ENCODE assay signal across 26 mouse cellular contexts in the genomic region with DNA sequence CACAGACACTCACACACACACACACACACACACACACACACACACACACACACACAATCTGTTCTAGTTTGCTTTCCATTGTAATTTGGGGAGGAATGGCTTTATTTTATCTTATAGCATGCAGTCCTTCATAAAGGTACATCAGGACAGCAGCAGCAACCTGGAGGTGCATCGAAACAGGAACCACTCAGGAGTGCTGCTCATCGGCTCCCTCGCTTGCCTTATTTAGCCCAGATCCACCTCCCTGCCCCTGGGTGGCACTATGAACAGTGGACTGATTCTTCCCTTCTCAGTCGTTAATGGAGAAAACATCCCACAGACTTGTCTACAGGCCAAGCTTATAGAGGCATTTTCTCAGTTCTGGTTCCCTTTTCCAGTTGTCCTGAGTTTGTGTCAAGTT.
DNase-seq lines count a peak whose midpoint lies in the region; ATAC-seq and TF ChIP-seq lines count a peak whose summit lies in the region.
"Had no signal": no experiment of that assay in that cellular context is flagged by ENCODE, and none has a peak within 500 bp of the region (broad histone marks: within the 10 kb centered on the region; RNA-seq: fewer than 3 reads in every experiment).

No protein-coding gene starts in this region.

- ATAC-seq in megakaryocyte, adult 5-6 weeks (ENCODE audit: poor library complexity, severe bottlenecking): peak; percentile 28; the same call in 1 of the 2 replicates
- no peak for ATAC-seq in forebrain, embryonic 12.5 days (ENCODE audit: low FRiP score)
- ATAC-seq in cerebellum, adult (ENCODE audit: insufficient number of reproducible peaks, low FRiP score, low TSS enrichment): no peak
- ATAC-seq: forebrain, embryonic 13.5 days; forebrain, embryonic 16.5 days; intestine, postnatal 0 days; Patski had no signal

- no peaks in the 10 kb centered on the region for H3K9me3 ChIP-seq in forebrain, embryonic 12.5 days
- H3K9me3 ChIP-seq: embryonic facial prominence, embryonic 10.5 days; embryonic facial prominence, embryonic 13.5 days; forebrain, embryonic 13.5 days; heart, embryonic 10.5 days; heart, embryonic 13.5 days; hindbrain, embryonic 12.5 days; hindbrain, embryonic 15.5 days had no signal

- intact Hi-C loops in heart, adult 2 months (cut with DNase I): no loop called here

- H3K9ac ChIP-seq in heart, adult 2 months (ENCODE audit: low read depth, low read length): no peak overlapping the region
- no peak overlapping the region for H3K9ac ChIP-seq in forebrain, embryonic 12.5 days
- H3K9ac ChIP-seq: embryonic facial prominence, embryonic 13.5 days; forebrain, embryonic 13.5 days; heart, embryonic 13.5 days; hindbrain, embryonic 12.5 days; hindbrain, embryonic 15.5 days had no signal

- 0 out of 2 replicates have a peak, but pooled peaks have one; percentile 3 for TF ChIP-seq CTCF in heart, adult 2 months (IDR thresholded peaks at IDR 0.05)

- H3K27ac ChIP-seq in heart, adult 2 months: no peak overlapping the region
- no peak overlapping the region for H3K27ac ChIP-seq in forebrain, embryonic 12.5 days
- H3K27ac ChIP-seq: embryonic facial prominence, embryonic 10.5 days; embryonic facial prominence, embryonic 13.5 days; forebrain, embryonic 13.5 days; heart, embryonic 10.5 days; heart, embryonic 13.5 days; hindbrain, embryonic 12.5 days; hindbrain, embryonic 15.5 days had no signal

- no peak overlapping the region for H3K4me3 ChIP-seq in heart, adult 2 months
- H3K4me3 ChIP-seq in forebrain, embryonic 12.5 days (replicated peaks): no peak overlapping the region
- H3K4me3 ChIP-seq: embryonic facial prominence, embryonic 10.5 days; embryonic facial prominence, embryonic 13.5 days; erythroblast, embryonic 14.5 days; forebrain, embryonic 13.5 days; heart, embryonic 10.5 days; heart, embryonic 13.5 days; hindbrain, embryonic 12.5 days; hindbrain, embryonic 15.5 days had no signal

- 51% methylated on average over 4 of the region's 4 CpGs for WGBS in heart, adult 2 months
- WGBS in forebrain, embryonic 12.5 days: 68% methylated on average over 4 of the region's 4 CpGs

- H3K36me3 ChIP-seq in heart, adult 2 months (ENCODE audit: control insufficient read depth, insufficient read depth, low read length): peaks cover under 1% of the 10 kb centered on the region; the same call in 1 of the 2 replicates
- no peaks in the 10 kb centered on the region for H3K36me3 ChIP-seq in forebrain, embryonic 12.5 days (replicated peaks)
- H3K36me3 ChIP-seq: embryonic facial prominence, embryonic 10.5 days; embryonic facial prominence, embryonic 13.5 days; heart, embryonic 10.5 days; heart, embryonic 13.5 days; hindbrain, embryonic 12.5 days; hindbrain, embryonic 15.5 days had no signal

- TF ChIP-seq POLR2A in heart, adult 2 months (IDR thresholded peaks at IDR 0.05; ENCODE audit: insufficient read depth, low read depth, low read length): no peak

- H3K27me3 ChIP-seq in heart, adult 2 months (ENCODE audit: control insufficient read depth, insufficient read depth, low read length): no peaks in the 10 kb centered on the region
- H3K27me3 ChIP-seq in forebrain, embryonic 12.5 days: no peaks in the 10 kb centered on the region
- H3K27me3 ChIP-seq: embryonic facial prominence, embryonic 13.5 days; forebrain, embryonic 13.5 days; heart, embryonic 13.5 days; hindbrain, embryonic 12.5 days; hindbrain, embryonic 15.5 days; Patski had no signal

- no peak for DNase-seq in heart, adult 2 months
- DNase-seq in heart, postnatal 4 days: no peak
- peak; percentile 79 for DNase-seq in A20 (ENCODE audit: low read depth, low spot score)
- peak; percentile 10 for DNase-seq in brain, adult 2 months (ENCODE audit: low read depth, low spot score)
- DNase-seq in thymus, postnatal 4 days: no peak
- DNase-seq: adrenal gland, postnatal 14 days; cerebellum, adult 2 months; cerebellum, adult 9-11 months; cerebellum, postnatal 25 days; embryo, embryonic 11 days; gastrocnemius, postnatal 14 days; heart, postnatal 14 days had no signal

- no peak for TF ChIP-seq EP300 in heart, adult 2 months (IDR thresholded peaks at IDR 0.05; ENCODE audit: insufficient read depth, low read depth, low read length)

- no peak overlapping the region for H3K4me2 ChIP-seq in forebrain, embryonic 12.5 days
- H3K4me2 ChIP-seq: embryonic facial prominence, embryonic 13.5 days; forebrain, embryonic 13.5 days; heart, embryonic 13.5 days; hindbrain, embryonic 12.5 days; hindbrain, embryonic 15.5 days had no signal

- H3K4me1 ChIP-seq in heart, adult 2 months (ENCODE audit: control insufficient read depth, insufficient read depth, low read length): peaks cover 1% of the 10 kb centered on the region
- peaks cover 17% of the 10 kb centered on the region for H3K4me1 ChIP-seq in forebrain, embryonic 12.5 days
- H3K4me1 ChIP-seq: embryonic facial prominence, embryonic 10.5 days; embryonic facial prominence, embryonic 13.5 days; hindbrain, embryonic 15.5 days had no signal

- H3K79me2 ChIP-seq in heart, adult 2 months (replicated peaks; ENCODE audit: control insufficient read depth, insufficient read depth, low read length): 0 out of 2 replicates have a peak, but pooled peaks cover 1% of the 10 kb centered on the region

Comparison
In these comparisons a context has a peak if more than half of its experiments do, and no peak if none do; other contexts are left out.
1. DNase-seq: peak in A20 (single experiment) and brain, adult 2 months (single experiment); none in heart, adult 2 months (0 of 2), heart, postnatal 4 days (single experiment) and thymus, postnatal 4 days (single experiment).